Mouse (Mus musculus): ENCODE measurements around the gene Ccdc194.
A peak's percentile ranks its signal among the peaks of the same experiment; 100 is the strongest.

Gene Ccdc194

GRCm38 (mm10) chr8:71511644-71512043, 13.9 kb downstream of the Ccdc194 start, which contains the start of gene Plvap:
Gene Plvap (minus strand): TSS chr8:71511752.
- no peak for DNase-seq (ENCODE audit: low read depth, low spot score)

DNA sequence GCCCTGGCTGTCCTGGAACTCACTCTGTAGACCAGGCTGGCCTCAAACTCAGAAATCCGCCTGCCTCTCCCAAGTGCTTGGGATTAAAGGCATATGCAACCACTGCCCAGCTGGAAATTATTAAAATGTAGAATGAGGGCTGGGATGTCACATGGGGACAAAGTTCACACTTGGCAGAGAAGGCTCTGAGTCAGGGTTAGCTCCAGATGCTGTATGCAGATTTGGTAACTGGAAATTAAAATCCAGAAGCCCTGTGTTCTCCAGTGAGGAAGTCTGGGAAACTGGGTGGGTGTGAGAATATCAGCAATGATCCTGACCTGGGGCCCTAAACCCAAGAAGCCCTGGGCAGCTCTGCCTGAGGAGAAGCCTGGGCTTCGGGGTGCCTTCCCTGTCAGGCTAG, 16.2 kb downstream of the Ccdc194 start:
- no peak for DNase-seq (ENCODE audit: low read depth, low spot score)

GRCm38 (mm10) chr8:71507589-71508104, 17.9 kb downstream of the Ccdc194 start:
- DNase-seq (ENCODE audit: low read depth, low spot score): no peak

DNA sequence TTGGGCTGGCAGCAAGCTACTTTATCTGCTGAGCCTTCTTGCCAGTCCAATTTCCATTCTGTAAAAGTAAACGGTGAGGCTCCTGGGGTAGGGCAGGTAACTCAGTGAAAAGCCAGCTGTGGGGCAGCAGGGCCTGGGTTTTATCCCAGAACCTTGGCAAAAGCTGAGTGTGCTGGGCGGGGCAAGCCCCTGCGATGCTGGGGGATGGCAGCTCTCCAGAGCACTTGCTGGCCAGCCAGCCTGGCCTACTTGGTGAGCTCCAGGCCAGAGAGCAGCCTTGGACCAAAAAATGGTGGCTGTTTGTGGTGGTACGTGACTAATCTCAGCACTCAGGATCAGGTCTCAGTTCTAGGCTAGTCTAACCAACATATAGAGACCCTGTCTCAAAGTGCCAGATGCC, 19.5 kb downstream of the Ccdc194 start:
- DNase-seq (ENCODE audit: low read depth, low spot score): no peak

- DNase-seq (ENCODE audit: low read depth, low spot score): no peak
These were observed 20.2 kb downstream of the Ccdc194 start for GRCm38 (mm10) chr8:71505326-71505725.

DNA sequence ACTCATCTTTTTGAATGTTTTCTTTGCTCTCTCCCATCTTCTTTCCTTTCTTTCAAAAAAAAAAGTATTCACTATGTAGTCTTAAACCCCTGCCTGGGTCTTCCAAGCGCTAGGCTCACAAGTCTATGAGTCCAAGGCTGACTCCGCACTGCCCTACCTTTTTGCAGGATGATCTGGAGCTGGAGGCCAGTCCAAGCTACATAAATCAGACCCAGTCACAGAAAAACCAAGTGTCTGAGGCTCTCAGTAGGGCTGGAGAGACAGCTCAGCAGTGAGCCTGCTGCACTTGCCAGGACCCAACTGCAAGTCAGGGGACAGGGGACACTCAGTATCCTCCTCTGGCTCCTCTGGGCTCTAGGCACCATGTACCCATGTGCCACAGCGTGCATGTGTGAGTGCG, 21.2 kb downstream of the Ccdc194 start:
- no peak for DNase-seq (ENCODE audit: low read depth, low spot score)

- DNase-seq (ENCODE audit: low read depth, low spot score): no peak
These were observed 26.5 kb downstream of the Ccdc194 start for GRCm38 (mm10) chr8:71498816-71499690.

- no peak for DNase-seq (ENCODE audit: low read depth, low spot score)
These were observed 27.5 kb downstream of the Ccdc194 start for GRCm38 (mm10) chr8:71497881-71498501.

DNA sequence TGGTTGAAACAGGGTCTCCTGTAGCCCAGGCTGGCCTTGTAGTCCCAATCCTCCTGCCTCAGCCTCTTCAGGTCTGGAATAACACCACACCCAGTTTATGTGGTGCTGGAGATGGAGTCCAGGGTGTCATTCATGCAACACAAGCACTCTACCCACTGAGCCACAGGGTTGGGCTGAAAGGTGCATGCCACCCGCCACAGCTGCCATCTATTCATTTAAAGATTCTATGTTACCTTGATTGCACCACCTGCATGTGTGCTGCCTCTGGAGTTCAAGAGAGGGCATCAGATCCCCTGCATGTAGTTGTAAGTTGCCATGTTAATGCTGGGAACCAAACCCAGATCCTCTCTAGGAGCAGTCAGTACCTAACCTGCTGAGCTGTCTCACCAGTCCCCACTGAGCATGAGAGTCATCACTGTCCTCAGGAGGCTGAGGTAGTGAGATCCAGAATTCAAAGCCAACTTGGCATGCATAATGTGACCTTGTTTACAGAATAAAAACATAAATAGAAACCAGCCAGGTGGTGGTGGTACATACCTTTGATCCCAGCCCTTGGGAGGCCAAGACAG, 28.4 kb downstream of the Ccdc194 start:
- no peak for DNase-seq (ENCODE audit: low read depth, low spot score)

DNA sequence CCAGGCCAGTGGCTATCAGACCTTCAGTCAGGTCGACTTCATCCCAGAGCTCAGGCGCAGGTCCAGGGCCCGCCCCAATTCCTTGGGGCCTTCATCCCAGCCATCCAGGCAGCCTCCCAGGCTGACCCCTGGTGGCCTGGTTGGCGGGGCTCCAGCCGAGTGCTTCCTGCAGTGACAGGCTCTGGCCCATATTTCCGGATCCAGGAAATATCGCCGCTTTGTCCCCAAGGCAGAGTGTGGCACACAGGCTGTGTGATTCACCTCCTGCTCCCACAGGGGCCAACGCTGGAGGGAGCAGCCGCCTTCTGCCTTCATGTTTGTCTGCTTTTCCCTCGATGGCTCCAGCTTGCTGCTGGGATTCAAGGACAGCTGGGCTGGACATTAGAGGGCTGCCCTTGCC, 29.0 kb downstream of the Ccdc194 start:
- no peak for DNase-seq (ENCODE audit: low read depth, low spot score)

GRCm38 (mm10) chr8:71495811-71496210, 29.7 kb downstream of the Ccdc194 start:
- no peak for DNase-seq (ENCODE audit: low read depth, low spot score)

- peak; percentile 82 for DNase-seq (ENCODE audit: low read depth, low spot score)
These were observed 30.5 kb downstream of the Ccdc194 start for GRCm38 (mm10) chr8:71495039-71495438.

- peak; percentile 96 for DNase-seq (ENCODE audit: low read depth, low spot score)
These were observed 37.1 kb downstream of the Ccdc194 start for GRCm38 (mm10) chr8:71488454-71488853.

DNA sequence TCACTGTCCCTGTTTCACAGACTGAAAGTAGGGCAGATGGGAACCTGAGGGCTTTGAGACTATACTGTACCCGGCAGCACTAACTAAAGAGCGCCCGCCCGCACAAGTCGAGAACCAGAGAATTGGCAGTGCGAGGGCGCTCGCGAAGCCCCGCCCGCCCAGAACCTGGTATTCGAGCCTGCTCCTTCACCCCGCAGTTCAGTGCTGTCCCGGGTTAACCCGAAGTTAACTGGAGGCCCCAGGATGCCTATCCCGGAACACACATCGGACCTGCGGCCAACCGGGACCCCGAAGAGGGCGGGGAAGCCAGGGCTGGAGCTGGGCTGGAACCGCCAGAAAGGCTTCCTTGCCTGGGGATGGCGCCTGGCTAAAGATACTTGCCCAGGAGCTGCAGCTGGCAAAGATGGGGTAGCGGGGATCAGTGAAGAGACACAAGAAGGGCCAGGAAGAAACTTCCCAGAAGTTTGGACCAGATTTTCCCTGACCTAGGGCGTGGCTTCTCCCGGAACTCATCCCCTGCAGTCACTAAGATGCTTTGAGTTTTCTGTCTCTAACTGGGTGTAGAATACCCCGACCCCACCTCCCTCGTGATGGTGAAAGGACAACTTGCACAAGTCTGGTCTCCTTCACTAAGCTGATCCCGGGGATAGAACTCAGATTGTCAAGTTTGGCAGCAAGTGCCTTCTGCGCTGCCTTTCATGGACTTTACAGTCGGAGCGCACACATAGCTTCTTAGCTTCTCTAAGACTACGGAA, 37.6 kb downstream of the Ccdc194 start, which contains the start of gene Gtpbp3:
Gene Gtpbp3 (plus strand): TSS at position 413 of the 755 bp plus-strand sequence.
- peak; percentile 91 for DNase-seq (ENCODE audit: low read depth, low spot score)

- DNase-seq (ENCODE audit: low read depth, low spot score): no peak
These were observed 39.4 kb downstream of the Ccdc194 start for GRCm38 (mm10) chr8:71486136-71486529.

- DNase-seq (ENCODE audit: low read depth, low spot score): peak; percentile 93
These were observed 40.1 kb downstream of the Ccdc194 start, which contains the start of gene Ano8 for GRCm38 (mm10) chr8:71485142-71486135. Gene Ano8 (minus strand): TSS chr8:71485963.

GRCm38 (mm10) chr8:71484736-71485135, 40.8 kb downstream of the Ccdc194 start:
- DNase-seq (ENCODE audit: low read depth, low spot score): no peak

GRCm38 (mm10) chr8:71483932-71484331, 41.6 kb downstream of the Ccdc194 start:
- DNase-seq (ENCODE audit: low read depth, low spot score): peak; percentile 51

- DNase-seq (ENCODE audit: low read depth, low spot score): no peak
These were observed 46.6 kb downstream of the Ccdc194 start for GRCm38 (mm10) chr8:71478943-71479342.

DNA sequence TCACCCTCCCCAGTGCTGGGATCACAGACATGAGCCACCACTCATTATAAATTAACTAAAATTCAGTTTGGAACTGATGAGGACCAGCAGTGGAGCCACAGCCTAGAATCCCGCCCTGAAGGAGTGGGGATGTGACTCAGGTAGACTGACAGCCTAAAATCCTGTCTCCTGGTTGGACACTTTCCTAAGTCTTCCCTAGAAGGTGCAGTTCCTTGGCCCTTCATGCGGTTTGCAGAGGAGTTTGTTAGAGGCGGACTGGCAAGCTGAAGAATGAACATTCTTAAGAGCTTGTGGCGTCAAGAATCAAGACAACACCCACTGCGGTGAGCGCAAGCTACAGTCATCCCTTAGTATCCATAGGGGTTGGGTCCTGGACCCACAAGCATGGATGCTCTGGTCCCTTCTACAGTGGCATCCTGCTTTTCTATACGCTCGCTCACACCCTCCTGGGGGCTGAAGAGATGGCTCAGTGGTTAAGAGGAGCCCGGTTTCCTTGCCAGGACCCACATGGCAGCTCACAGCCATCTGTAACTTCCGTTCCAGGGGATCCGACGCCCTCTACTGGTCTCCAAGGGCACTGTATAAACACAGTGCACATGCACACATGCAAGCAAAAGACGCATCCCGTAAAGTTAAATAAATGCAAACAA, 48.2 kb downstream of the Ccdc194 start:
- DNase-seq (ENCODE audit: low read depth, low spot score): peak; percentile 88
